Mouse (Mus musculus) MN1 (cell line): ENCODE results near the gene Zfp948.

Source experiments
- DNase-seq: peaks from one replicate; pipeline ENCODE4 v3.0.0-alpha.2; 2016; ENCODE audit warnings: low spot score

Zfp948 gene

GRCm38 (mm10) chr17:21566728-21567349 is at the start of gene Zfp948:
Gene Zfp948, plus strand, starts transcription at chr17:21567008.
- DNase-seq: peak; percentile 94

- DNase-seq: no peak
These were observed 49.6 kb upstream of the Zfp948 start for GRCm38 (mm10) chr17:21517130-21517671.

- DNase-seq: no peak
These were observed 40.5 kb upstream of the Zfp948 start for GRCm38 (mm10) chr17:21526270-21526669.

GRCm38 (mm10) chr17:21530645-21531330 is 36.0 kb upstream of the Zfp948 start:
- DNase-seq: no peak

GRCm38 (mm10) chr17:21531621-21532020 is 35.2 kb upstream of the Zfp948 start:
- no peak for DNase-seq

GRCm38 (mm10) chr17:21532101-21532951 is 34.5 kb upstream of the Zfp948 start:
- DNase-seq: peak; percentile 73

GRCm38 (mm10) chr17:21533961-21534360 is 32.8 kb upstream of the Zfp948 start:
- no peak for DNase-seq

GRCm38 (mm10) chr17:21534460-21535095 is 32.2 kb upstream of the Zfp948 start:
- DNase-seq: peak; percentile 91

- DNase-seq: peak; percentile 58
These were observed 31.5 kb upstream of the Zfp948 start, which contains the start of gene Zfp52 for GRCm38 (mm10) chr17:21535096-21536001. Gene Zfp52, plus strand, starts transcription at chr17:21535539.

GRCm38 (mm10) chr17:21536096-21536495 is 30.7 kb upstream of the Zfp948 start:
- DNase-seq: no peak

GRCm38 (mm10) chr17:21536676-21537075 is 30.1 kb upstream of the Zfp948 start:
- no peak for DNase-seq

GRCm38 (mm10) chr17:21557831-21558230 is 9.0 kb upstream of the Zfp948 start:
- DNase-seq: peak; percentile 59

GRCm38 (mm10) chr17:21566220-21566619 is 588 bp upstream of the Zfp948 start:
- peak; percentile 88 for DNase-seq

GRCm38 (mm10) chr17:21567696-21568095 is 888 bp downstream of the Zfp948 start:
- peak; percentile 43 for DNase-seq

GRCm38 (mm10) chr17:21579080-21579479 is 12.3 kb downstream of the Zfp948 start:
- DNase-seq: no peak

GRCm38 (mm10) chr17:21579493-21580175 is 12.8 kb downstream of the Zfp948 start:
- DNase-seq: peak; percentile 75

- no peak for DNase-seq
These were observed 18.7 kb downstream of the Zfp948 start for GRCm38 (mm10) chr17:21585521-21585920.

- DNase-seq: no peak
These were observed 49.5 kb downstream of the Zfp948 start for GRCm38 (mm10) chr17:21616356-21616755.

- DNase-seq: no peak
These were observed 50.5 kb downstream of the Zfp948 start for GRCm38 (mm10) chr17:21617352-21617751.

GRCm38 (mm10) chr17:21623647-21624046 is 56.8 kb downstream of the Zfp948 start:
- DNase-seq: no peak
